Mouse (Mus musculus) liver, embryonic 16.5 days (tissue): Measurements from ENCODE around the gene Dnajc25. TPM values are rescaled to one million over a fixed set of nuclear protein-coding genes. Genes with fewer than 3 reads are reported as not detected.

ENCODE experiments used
- ATAC-seq: fragments of 200-750 bp; cut with Nextera tagmentation; 2 replicates; pipeline ENCODE4 v1.8.0; 2017; ENCODE audit warnings: low read depth, mild to moderate bottlenecking, moderate number of reproducible peaks, moderate library complexity
- H3K27ac ChIP-seq: fragments of 300-500 bp; sonication (generic); 2 replicates; pipeline ENCODE4 v1.5.1; 2014; ENCODE audit warnings: mild to moderate bottlenecking, low read length
- H3K27me3 ChIP-seq: fragments of 300-500 bp; sonication (generic); 2 replicates; pipeline ENCODE4 v1.6.1; 2014; ENCODE audit warnings: low read depth, low read length, mixed read lengths; ENCODE audit not compliant: control insufficient read depth, insufficient read depth
- H3K36me3 ChIP-seq: fragments of 300-500 bp; sonication (generic); 2 replicates; pipeline ENCODE4 v1.6.1; 2014; ENCODE audit warnings: mild to moderate bottlenecking; ENCODE audit not compliant: control insufficient read depth, insufficient read depth
- H3K4me1 ChIP-seq: fragments of 300-500 bp; sonication (generic); 2 replicates; pipeline ENCODE4 v1.6.1; 2014; ENCODE audit warnings: low read depth, low read length, mixed read lengths; ENCODE audit not compliant: control insufficient read depth
- H3K4me2 ChIP-seq: fragments of 300-500 bp; sonication (generic); 2 replicates; pipeline ENCODE4 v1.6.1; 2014; ENCODE audit warnings: low read depth, low read length, mixed read lengths
- H3K4me3 ChIP-seq: fragments of 300-500 bp; sonication (generic); 2 replicates; pipeline ENCODE4 v1.5.1; 2014; ENCODE audit warnings: low read depth, mild to moderate bottlenecking, low read length
- H3K9ac ChIP-seq: fragments of 300-500 bp; sonication (generic); 2 replicates; pipeline ENCODE4 v1.6.1; 2014; ENCODE audit warnings: low read depth, low read length
- H3K9me3 ChIP-seq: fragments of 300-500 bp; sonication (generic); replicated peaks from 2 replicates; pipeline ENCODE4 v1.6.1; 2016; ENCODE audit warnings: low read length; ENCODE audit not compliant: control insufficient read depth
- WGBS: fragments of 180-500 bp; shearing (Covaris S2); extraction: QIAGEN DNeasy Blood & Tissue Kit; methylation state at CpG from one replicate; pipeline ENCODE4 v1.1.7; 2014; ENCODE audit not compliant: insufficient replicate concordance; 5-methylcytosine and 5-hydroxymethylcytosine counted together
- polyA plus RNA-seq: library from polyadenylated mRNA; unstranded; fragments of >200 nt; fragmentation: Nextera tagmentation; extraction: Ambion mirVana; gene quantifications from 2 replicates; pipeline ENCODE4 v1.2.1, GENCODE M21; 2015

The Dnajc25 gene
- polyA plus RNA-seq, 1 experiment from 2014 or later: 5.5 TPM

DNA sequence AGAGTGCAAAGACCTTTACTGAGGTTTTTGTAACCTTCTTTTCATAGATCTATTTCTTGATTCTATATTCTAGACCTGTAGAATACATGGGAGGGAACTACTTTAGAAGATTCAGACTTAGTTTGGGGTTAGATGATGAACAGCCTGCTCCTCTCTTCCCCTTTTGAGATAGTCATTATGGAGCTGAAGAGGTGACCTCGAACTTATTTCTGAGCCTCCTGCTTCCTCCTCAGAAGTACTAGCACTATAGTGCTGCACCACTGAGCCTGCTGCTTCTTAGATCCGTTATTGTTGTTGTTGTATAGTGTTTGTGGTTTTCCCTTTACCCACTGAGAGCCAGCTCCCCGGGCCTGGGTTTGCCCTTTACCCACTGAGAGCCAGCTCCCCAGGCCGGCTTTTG is 14.8 kb downstream of the Dnajc25 start:
- peaks cover 31% of the 10 kb centered on the region for H3K4me1 ChIP-seq
- no peaks in the 10 kb centered on the region for H3K9me3 ChIP-seq
- H3K4me2 ChIP-seq: no peak overlapping the region
- no peaks in the 10 kb centered on the region for H3K27me3 ChIP-seq
- 26% methylated on average over 4 of the region's 4 CpGs for WGBS
- H3K27ac ChIP-seq: no peak overlapping the region
- H3K36me3 ChIP-seq: no peaks in the 10 kb centered on the region
- H3K4me3 ChIP-seq: no peak overlapping the region
- ATAC-seq: no peak
- H3K9ac ChIP-seq: no peak overlapping the region

DNA sequence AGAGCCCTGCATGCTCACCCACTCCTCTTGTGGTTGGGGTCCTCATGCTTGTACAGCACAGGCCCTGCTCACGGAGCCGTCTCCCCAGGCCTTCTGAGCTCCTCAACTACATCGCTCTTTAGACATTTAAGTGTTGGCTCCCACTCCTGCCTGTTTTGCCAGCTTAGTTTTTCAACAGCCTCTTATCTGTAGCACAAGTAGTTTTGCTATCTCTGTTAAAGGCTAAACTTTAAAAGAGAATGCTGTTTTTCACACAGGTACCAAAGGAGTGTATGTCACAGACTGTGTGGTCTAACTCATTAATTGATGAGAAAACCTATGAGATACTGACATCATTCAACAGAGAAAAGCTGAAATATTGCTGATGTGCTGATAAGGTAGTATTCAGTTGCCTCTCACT is 16.6 kb downstream of the Dnajc25 start:
- no peaks in the 10 kb centered on the region for H3K27me3 ChIP-seq
- no peak overlapping the region for H3K27ac ChIP-seq
- no peak for ATAC-seq
- no peaks in the 10 kb centered on the region for H3K36me3 ChIP-seq
- H3K9ac ChIP-seq: no peak overlapping the region
- H3K9me3 ChIP-seq: no peaks in the 10 kb centered on the region
- no peak overlapping the region for H3K4me3 ChIP-seq
- WGBS: 43% methylated on average over 3 of the region's 3 CpGs
- no peak overlapping the region for H3K4me2 ChIP-seq
- peaks cover 21% of the 10 kb centered on the region for H3K4me1 ChIP-seq

DNA sequence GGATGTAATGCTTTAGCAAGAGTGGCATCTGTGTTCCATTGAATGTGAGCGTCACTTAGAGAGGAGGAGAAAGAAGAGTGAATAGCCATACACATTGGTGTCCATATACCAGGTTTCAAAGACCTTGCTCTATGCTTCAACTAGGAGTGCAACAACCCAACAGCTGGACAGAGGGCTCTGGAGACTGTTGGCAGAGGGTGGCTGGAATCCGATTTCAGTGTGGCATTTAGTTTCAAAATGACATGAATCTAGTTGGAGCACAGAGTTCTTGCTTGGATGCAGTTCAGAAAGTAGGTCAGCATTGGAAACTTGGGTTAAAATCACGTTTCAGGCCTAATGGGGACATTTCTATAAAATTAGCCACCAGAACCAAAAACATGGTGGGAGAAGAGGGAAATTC is 20.3 kb downstream of the Dnajc25 start:
- no peaks in the 10 kb centered on the region for H3K9me3 ChIP-seq
- H3K9ac ChIP-seq: no peak overlapping the region
- no peak for ATAC-seq
- H3K4me2 ChIP-seq: no peak overlapping the region
- no peak overlapping the region for H3K27ac ChIP-seq
- H3K36me3 ChIP-seq: peaks cover 5% of the 10 kb centered on the region; the same call in 1 of the 2 replicates
- peaks cover 12% of the 10 kb centered on the region for H3K4me1 ChIP-seq
- H3K4me3 ChIP-seq: no peak overlapping the region
- WGBS: 76% methylated on average over 3 of the region's 3 CpGs
- no peaks in the 10 kb centered on the region for H3K27me3 ChIP-seq

DNA sequence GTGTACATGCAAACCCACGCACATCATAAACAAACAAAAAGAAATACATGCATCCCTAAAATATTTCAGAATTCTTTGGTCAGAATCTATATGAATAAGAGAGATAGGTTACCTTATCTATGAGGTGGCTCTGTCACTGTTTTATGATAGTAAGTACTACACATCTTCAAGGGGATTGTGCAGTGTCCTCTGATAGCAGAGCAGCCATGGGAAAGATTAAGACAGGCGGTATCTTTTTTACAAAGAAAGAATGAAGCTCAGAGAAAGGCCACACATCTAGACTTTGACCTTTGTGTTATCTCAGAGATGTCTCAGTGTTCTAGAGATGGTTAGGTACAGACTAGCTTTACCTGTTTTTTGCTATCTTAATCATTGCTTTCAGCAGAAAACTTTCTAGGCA is 22.1 kb downstream of the Dnajc25 start:
- Histone ChIP-seq H3K4me1 (peaks cover 5% of the 10 kb centered on the region), H3K27ac (no peak overlapping the region), H3K36me3 (peaks cover 8% of the 10 kb centered on the region; the same call in 1 of the 2 replicates), H3K27me3 (no peaks in the 10 kb centered on the region), H3K9me3 (no peaks in the 10 kb centered on the region), H3K9ac (no peak overlapping the region), H3K4me3 (no peak overlapping the region), H3K4me2 (no peak overlapping the region)
- WGBS: 54% methylated on average over 2 of the region's 2 CpGs
- no peak for ATAC-seq

DNA sequence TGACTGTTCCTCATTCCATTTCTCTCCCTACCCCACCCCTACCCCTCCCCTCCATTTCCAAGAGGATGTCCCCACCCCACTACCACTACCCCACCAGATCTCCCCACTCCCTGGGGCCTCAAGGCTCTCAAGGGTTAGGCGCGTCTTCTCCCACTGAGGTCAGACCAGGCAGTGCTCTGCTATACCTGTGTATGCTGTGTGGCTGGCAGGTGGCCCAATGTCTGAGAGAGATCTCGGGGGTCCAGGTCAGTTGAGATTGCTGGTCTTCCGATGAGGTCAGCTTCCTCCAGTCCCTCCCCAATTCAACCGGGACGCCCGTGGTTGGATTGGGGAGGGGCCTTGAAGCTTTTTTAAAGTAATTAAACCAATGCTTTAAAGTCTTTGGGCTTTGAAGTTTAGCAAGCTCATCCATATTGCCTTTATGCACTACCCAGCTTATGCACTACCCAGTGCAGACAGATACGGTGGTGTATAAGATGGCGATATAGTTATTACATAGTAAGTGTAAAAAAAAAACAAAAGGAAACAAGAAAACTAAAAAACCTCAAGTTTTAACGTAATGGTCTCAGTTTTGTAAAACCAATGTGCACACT is 39.6 kb downstream of the Dnajc25 start:
- H3K4me1 ChIP-seq: peaks cover 11% of the 10 kb centered on the region
- no peak overlapping the region for H3K9ac ChIP-seq
- H3K27ac ChIP-seq: no peak overlapping the region
- no peaks in the 10 kb centered on the region for H3K9me3 ChIP-seq
- peak overlapping the region; percentile 91 for H3K4me2 ChIP-seq
- 73% methylated on average over 10 of the region's 10 CpGs for WGBS
- H3K27me3 ChIP-seq: no peaks in the 10 kb centered on the region
- H3K36me3 ChIP-seq: no peaks in the 10 kb centered on the region
- ATAC-seq: no peak
- peak overlapping the region; percentile 76 for H3K4me3 ChIP-seq

DNA sequence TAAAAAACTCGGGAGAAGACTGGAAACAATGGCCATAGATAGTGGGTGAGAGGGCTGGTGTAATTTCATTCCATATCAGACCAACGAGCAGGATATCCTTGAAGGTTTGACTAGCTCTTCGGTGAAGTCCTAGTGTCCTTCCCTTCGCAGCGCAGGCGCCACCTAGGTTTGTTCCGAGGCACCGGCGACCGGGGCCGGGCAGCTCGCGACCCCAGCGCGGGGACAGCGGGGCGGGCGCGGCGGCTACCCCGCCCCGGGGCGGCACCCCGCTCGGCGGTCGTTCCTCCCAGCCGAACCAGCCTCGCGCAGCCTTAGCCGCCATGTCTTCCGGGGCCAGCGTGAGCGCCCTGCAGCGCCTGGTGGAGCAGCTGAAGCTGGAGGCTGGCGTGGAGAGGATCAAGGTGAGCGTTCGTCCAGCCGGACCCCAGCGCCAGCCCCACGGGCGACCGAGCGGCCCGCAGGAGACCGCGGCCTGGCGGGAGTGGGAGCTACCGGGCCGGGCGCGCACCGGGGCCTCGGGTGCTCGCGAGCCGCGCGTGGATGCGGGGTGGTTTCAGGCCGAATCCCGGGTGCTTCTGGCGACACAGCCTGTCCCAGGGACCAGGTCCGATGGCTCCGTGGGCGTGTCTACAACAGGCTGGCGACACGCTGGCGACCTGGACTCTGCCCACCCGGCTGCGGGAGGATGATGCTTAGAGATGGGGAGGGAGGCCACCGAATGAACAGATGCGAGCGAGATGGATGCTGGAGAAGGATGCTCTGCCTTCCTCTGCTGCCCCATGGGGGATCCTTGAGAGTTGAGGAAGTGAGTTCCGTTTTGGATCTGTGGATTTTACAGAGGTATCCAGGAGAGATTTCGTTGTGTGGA is 40.3 kb downstream of the Dnajc25 start, which contains the start of gene Gng10:
Gene Gng10, plus strand, starts transcription at position 171 of the 868 bp plus-strand sequence.
- Histone ChIP-seq H3K36me3 (no peaks in the 10 kb centered on the region), H3K9me3 (no peaks in the 10 kb centered on the region), H3K4me1 (peaks cover 11% of the 10 kb centered on the region), H3K9ac (peak within 1 kb of the TSS; percentile 75), H3K4me2 (peak within 1 kb of the TSS; percentile 91), H3K27ac (peak within 1 kb of the TSS; percentile 29), H3K4me3 (peak within 1 kb of the TSS; percentile 76), H3K27me3 (no peaks in the 10 kb centered on the region)
- 8% methylated on average over 75 of the region's 76 CpGs for WGBS
- peak; percentile 80 for ATAC-seq

DNA sequence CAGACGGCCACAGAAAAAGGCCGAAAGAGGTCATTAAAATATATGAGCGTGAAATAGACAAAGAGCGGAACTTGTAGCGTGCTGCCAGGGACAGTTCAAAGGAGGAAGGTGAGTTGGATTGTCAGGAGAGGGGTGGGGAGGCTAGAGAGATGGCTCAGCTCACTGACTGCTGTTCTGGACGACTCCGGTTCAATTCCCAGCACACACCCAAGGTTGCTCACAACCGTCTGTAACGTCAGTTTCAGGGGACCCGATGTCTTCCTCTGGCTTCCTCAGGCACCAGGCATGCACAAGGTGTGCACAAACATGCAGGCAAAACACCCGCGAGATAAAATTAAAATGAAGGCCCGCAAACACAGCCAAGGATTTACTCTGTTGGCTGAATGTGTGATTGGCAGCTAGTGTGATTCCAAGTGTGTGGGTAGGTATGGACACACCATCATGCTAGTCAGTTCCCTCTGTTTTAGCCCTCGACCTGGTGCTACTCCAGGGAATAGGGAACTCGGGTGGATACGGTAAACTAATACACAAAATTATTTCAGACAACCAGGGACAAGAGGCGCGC is 41.0 kb downstream of the Dnajc25 start:
- no peak for ATAC-seq
- Histone ChIP-seq H3K9me3 (no peaks in the 10 kb centered on the region), H3K27me3 (no peaks in the 10 kb centered on the region), H3K36me3 (no peaks in the 10 kb centered on the region), H3K4me3 (peak overlapping the region; percentile 76), H3K4me2 (peak overlapping the region; percentile 91), H3K9ac (peak overlapping the region; percentile 75), H3K27ac (no peak overlapping the region), H3K4me1 (peaks cover 11% of the 10 kb centered on the region)
- 53% methylated on average over 18 of the region's 18 CpGs for WGBS

DNA sequence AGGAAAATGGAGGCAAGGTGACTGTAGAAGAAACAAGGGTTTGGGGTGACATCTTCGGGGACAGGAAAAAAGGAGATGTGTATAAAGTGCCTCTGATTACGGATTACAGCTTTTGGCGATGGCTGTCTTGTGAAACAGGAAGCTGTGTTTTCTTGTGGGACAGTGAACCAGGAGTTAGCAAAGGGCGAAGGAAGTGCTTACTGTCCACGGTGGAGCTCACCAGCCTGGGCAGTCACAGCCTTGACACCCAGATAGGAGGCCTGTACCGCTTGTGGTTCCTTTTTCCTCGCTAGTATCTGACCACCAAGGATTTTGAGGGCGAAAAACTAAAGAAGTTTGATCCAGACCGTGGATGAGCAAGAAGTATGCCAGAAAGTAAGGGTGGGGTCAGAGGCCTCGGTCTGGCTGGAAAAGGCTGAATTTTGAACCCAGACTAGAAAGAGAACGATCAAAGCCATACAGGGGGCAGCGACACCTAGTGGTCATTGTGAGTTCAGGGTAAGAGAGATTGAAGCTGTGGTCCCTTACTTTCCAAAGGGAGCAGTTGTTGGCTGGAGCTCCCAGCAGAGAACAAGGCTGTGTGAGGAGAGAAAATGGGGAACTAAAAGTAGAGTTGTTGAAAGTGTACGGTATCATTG is 41.7 kb downstream of the Dnajc25 start:
- no peaks in the 10 kb centered on the region for H3K9me3 ChIP-seq
- ATAC-seq: peak; percentile 40
- H3K4me2 ChIP-seq: peak overlapping the region; percentile 91
- H3K27me3 ChIP-seq: no peaks in the 10 kb centered on the region
- peaks cover 11% of the 10 kb centered on the region for H3K4me1 ChIP-seq
- 16% methylated on average over 13 of the region's 13 CpGs for WGBS
- H3K27ac ChIP-seq: no peak overlapping the region
- peak overlapping the region; percentile 15; the same call in 1 of the 2 replicates for H3K4me3 ChIP-seq
- no peak overlapping the region for H3K9ac ChIP-seq
- no peaks in the 10 kb centered on the region for H3K36me3 ChIP-seq
